Mouse (Mus musculus) brain, embryonic 14.5 days (tissue): ENCODE data around the gene Hist1h2br. TPM values are rescaled to one million over a fixed set of nuclear protein-coding genes. Genes with fewer than 3 reads are reported as not detected.

Source experiments
- DNase-seq: peaks from one replicate; pipeline ENCODE4 v3.0.0-alpha.2; 2011; ENCODE audit warnings: low read depth
- CTCF ChIP-seq: fragments of 200-500 bp; IDR thresholded peaks from 2 replicates; pipeline ENCODE4 v1.5.1; 2012; ENCODE audit warnings: inconsistent platforms, mild to moderate bottlenecking, moderate library complexity, borderline replicate concordance; ENCODE audit not compliant: insufficient read depth, insufficient read length; ENCODE audit errors: extremely low read depth
- POLR2A ChIP-seq: fragments of 200-500 bp; IDR thresholded peaks from 2 replicates; pipeline ENCODE4 v1.6.1; 2012; ENCODE audit warnings: mild to moderate bottlenecking, inconsistent platforms, borderline replicate concordance; ENCODE audit not compliant: poor library complexity, insufficient read depth, insufficient read length, severe bottlenecking; ENCODE audit errors: extremely low read depth
- polyA plus RNA-seq: library from polyadenylated mRNA; depleted of rRNA; stranded (reverse); fragments of >200 nt; gene quantifications from 2 replicates; pipeline ENCODE4 v1.2.3, GENCODE M21; 2012; rRNA removed

Hist1h2br gene
- polyA plus RNA-seq, 1 experiment: 6.6 TPM

DNA sequence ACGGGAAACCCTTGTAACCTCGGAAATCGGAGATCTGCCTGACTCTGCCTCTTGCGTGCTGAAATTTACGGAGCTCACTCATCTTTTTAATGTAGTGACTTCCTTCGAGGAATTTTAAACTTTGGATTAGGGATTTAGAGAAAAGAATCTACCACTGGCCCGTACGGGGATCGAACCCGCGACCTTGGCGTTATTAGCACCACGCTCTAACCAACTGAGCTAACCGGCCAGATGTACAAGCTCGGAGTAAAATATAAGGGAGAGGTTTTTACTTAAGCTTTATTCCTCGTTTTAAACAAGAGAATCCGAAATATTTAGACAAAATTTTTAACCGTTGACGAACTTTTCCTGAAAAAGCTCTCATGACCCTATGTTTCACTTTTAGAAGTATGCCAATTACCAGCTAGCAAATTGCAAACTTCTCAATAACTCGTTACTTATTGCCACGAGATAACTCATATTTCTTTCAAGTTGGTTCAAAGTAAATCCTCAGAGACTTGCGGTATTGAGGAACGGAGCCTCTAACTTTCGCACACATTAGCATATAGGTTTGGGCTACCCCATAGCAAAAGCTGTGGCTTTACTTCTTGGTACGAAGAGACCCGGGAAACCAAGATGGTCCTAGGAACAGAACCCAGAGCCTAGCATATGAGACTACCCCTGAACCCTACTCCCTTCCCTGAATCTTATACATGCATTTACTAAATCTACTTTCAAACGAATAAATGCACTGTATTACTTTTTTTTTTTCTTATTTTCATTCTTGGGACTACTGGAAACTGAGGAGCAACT lies 48.5 kb downstream of the Hist1h2br start:
- no peak for TF ChIP-seq CTCF
- TF ChIP-seq POLR2A: no peak
- DNase-seq: peak; percentile 29

DNA sequence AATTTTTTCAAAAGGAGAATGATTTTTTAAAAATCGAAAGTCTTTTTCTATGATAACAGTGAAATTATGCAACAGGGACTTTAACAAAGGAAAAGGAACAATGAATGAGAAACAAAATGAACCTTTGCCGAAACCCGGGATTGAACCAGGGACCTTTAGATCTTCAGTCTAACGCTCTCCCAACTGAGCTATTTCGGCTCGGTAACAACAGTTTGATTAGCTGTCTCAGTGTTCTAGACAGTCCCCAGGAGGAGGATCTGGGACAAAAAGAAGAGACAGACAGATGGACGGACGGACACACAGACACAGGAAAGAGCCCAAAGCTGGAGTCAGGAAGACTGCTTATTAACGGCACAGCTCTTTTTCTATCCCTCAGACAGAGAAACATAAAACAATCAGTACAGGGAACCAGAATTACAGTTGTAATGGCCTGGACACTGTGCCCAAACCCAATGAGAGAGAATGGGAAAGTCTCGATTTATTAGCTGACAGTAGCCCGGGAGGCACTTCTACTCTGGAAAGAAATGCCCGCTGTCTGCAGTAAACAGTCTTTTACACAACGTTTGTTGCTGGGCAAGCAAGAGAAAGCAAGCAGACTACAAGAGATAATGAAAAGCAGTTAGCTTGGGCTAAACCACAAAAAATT lies 49.3 kb downstream of the Hist1h2br start:
- no peak for TF ChIP-seq POLR2A
- no peak for TF ChIP-seq CTCF
- DNase-seq: peak; percentile 65

DNA sequence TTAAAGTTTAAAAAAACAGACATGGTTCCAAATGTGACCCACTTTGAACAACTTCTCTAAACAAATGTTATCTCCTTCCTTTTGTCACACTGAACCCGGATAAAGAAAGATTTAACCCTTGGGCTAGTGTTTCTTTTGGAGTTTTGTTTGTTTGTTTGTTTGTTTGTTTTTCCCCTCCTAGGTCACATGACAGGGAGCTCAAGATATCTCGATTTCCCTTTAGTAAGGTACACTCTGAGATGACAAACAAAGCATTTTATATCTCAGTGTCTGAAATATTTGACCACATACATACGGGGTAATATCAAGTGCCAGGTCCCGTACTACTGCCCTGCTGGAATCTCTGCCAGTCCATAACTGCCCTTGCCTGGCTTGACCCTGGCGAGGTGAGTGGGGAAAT lies 49.9 kb downstream of the Hist1h2br start:
- DNase-seq: no peak
- no peak for TF ChIP-seq CTCF
- no peak for TF ChIP-seq POLR2A

DNA sequence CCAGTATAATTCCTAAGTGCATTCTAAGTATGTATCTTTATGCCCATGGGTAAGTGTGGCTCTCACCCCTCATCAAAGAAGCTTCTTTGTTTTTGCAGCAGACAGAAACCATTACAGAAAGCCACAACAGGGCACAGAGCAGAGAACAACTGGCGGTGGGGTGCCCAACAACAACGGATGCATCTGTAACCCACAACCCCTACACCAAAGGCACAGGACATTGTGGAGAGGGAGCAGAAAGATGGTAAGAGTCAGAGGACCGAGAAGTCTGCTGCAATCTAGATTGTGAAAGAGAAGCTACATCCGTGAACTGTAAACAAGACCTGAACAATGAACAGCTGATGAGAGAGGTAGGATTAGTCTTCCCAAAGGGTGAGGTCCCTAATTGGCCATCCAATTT lies 51.0 kb downstream of the Hist1h2br start:
- no peak for DNase-seq

More for the DNA sequence above, 51.0 kb downstream of the Hist1h2br start:
- TF ChIP-seq CTCF: no peak
- no peak for TF ChIP-seq POLR2A

Other genes starting within 250 kb of the Hist1h2br start
- not detected in 2 replicates for gene Olfr1362, start 219.7 kb upstream of the Hist1h2br start, polyA plus RNA-seq
- not detected in 2 replicates for gene Olfr11, start 191.2 kb upstream of the Hist1h2br start, polyA plus RNA-seq
- not detected in 2 replicates for gene Olfr1361, start 170.4 kb upstream of the Hist1h2br start, polyA plus RNA-seq
- gene Olfr1360, start 156.3 kb upstream of the Hist1h2br start, polyA plus RNA-seq: not detected in 2 replicates
- gene Olfr1359, start 135.6 kb upstream of the Hist1h2br start, polyA plus RNA-seq: not detected in 2 replicates
- gene Hist1h2bl, start 117.6 kb upstream of the Hist1h2br start, polyA plus RNA-seq: 11.3 and 14.5 TPM in 2 replicates
- gene Hist1h2ai, start 117.3 kb upstream of the Hist1h2br start, polyA plus RNA-seq: 14.3 and 24.3 TPM in 2 replicates
- gene Hist1h3h, start 116.1 kb upstream of the Hist1h2br start, polyA plus RNA-seq: 39.0 and 49.4 TPM in 2 replicates
- gene Hist1h2bm, start 111.7 kb upstream of the Hist1h2br start, polyA plus RNA-seq: 17.0 and 18.2 TPM in 2 replicates
- gene Hist1h4j, start 98.7 kb upstream of the Hist1h2br start, polyA plus RNA-seq: 17.8 and 19.9 TPM in 2 replicates
- 20.2 and 29.6 TPM in 2 replicates for gene Hist1h4k, start 83.2 kb upstream of the Hist1h2br start, polyA plus RNA-seq
- gene Hist1h2ak, start 79.9 kb upstream of the Hist1h2br start, polyA plus RNA-seq: 21.4 and 26.4 TPM in 2 replicates
- gene Hist1h2bn, start 79.6 kb upstream of the Hist1h2br start, polyA plus RNA-seq: 13.5 and 30.8 TPM in 2 replicates
- gene Hist1h1b, start 53.1 kb upstream of the Hist1h2br start, polyA plus RNA-seq: 4.3 and 4.5 TPM in 2 replicates
- 35.6 and 40.1 TPM in 2 replicates for gene Hist1h3i, start 50.4 kb upstream of the Hist1h2br start, polyA plus RNA-seq
- 8.8 and 12.7 TPM in 2 replicates for gene Hist1h2an, start 46.5 kb upstream of the Hist1h2br start, polyA plus RNA-seq
- 2.5 TPM in 2 replicates for gene Hist1h2bp, start 46.3 kb upstream of the Hist1h2br start, polyA plus RNA-seq
- 12.6 and 16.3 TPM in 2 replicates for gene Hist1h2bq, start 23.5 kb upstream of the Hist1h2br start, polyA plus RNA-seq
- not detected in 2 replicates for gene Hist1h2ao, start 23.3 kb upstream of the Hist1h2br start, polyA plus RNA-seq
- gene Hist1h4m, start 22.0 kb upstream of the Hist1h2br start, polyA plus RNA-seq: not detected in 2 replicates
- gene Hist1h4n, start 1.5 kb upstream of the Hist1h2br start, polyA plus RNA-seq: 25.9 and 58.6 TPM in 2 replicates
- 71.3 and 78.4 TPM in 2 replicates for gene Hist1h2ap, start 236 bp upstream of the Hist1h2br start, polyA plus RNA-seq
- gene Zfp184, start 111.4 kb downstream of the Hist1h2br start, polyA plus RNA-seq: 14.5 and 14.9 TPM in 2 replicates
- gene Pom121l2, start 147.5 kb downstream of the Hist1h2br start, polyA plus RNA-seq: 0.04 TPM in 1 of 2 replicates, not detected in the other
- 0.08 and 0.21 TPM in 2 replicates for gene Prss16, start 176.0 kb downstream of the Hist1h2br start, polyA plus RNA-seq
- gene Hist1h2ah, start 201.8 kb downstream of the Hist1h2br start, polyA plus RNA-seq: 8.8 and 13.4 TPM in 2 replicates
- gene Hist1h2bk, start 202.1 kb downstream of the Hist1h2br start, polyA plus RNA-seq: 20.9 and 21.3 TPM in 2 replicates
- gene Hist1h4i, start 207.6 kb downstream of the Hist1h2br start, polyA plus RNA-seq: 20.0 and 40.1 TPM in 2 replicates
- 32.1 and 55.3 TPM in 2 replicates for gene Hist1h2ag, start 209.2 kb downstream of the Hist1h2br start, polyA plus RNA-seq
- 20.2 and 23.7 TPM in 2 replicates for gene Hist1h2bj, start 209.5 kb downstream of the Hist1h2br start, polyA plus RNA-seq